Mouse (Mus musculus) neural tube, embryonic 11.5 days (tissue): ENCODE data around the gene Rhebl1. TPM values are rescaled to one million over a fixed set of nuclear protein-coding genes. Genes with fewer than 3 reads are reported as not detected.

ENCODE experiments used
- ATAC-seq: fragments of 200-750 bp; cut with Nextera tagmentation; 2 replicates; pipeline ENCODE4 v1.8.0; 2017; ENCODE audit warnings: moderate number of reproducible peaks, mild to moderate bottlenecking, moderate TSS enrichment, moderate library complexity; ENCODE audit not compliant: insufficient read depth, low FRiP score, low TSS enrichment
- DNase-seq: peaks from one replicate; pipeline ENCODE4 v3.0.0-alpha.2; 2015; ENCODE audit warnings: low spot score
- H3K27ac ChIP-seq: fragments of 300-500 bp; sonication (generic); 2 replicates; pipeline ENCODE4 v1.5.1; 2014; ENCODE audit warnings: low read depth, mild to moderate bottlenecking, low read length
- H3K27me3 ChIP-seq: fragments of 300-500 bp; sonication (generic); 2 replicates; pipeline ENCODE4 v1.6.1; 2014; ENCODE audit warnings: mild to moderate bottlenecking, low read length, mixed read lengths; ENCODE audit not compliant: control insufficient read depth, insufficient read depth
- H3K36me3 ChIP-seq: fragments of 300-500 bp; sonication (generic); 2 replicates; pipeline ENCODE4 v1.6.1; 2014; ENCODE audit warnings: mild to moderate bottlenecking, low read length, moderate library complexity, mixed read lengths; ENCODE audit not compliant: control insufficient read depth, insufficient read depth
- H3K4me1 ChIP-seq: fragments of 300-500 bp; sonication (generic); 2 replicates; pipeline ENCODE4 v1.6.1; 2014; ENCODE audit warnings: low read length, mixed read lengths; ENCODE audit not compliant: control insufficient read depth, insufficient read depth
- H3K4me2 ChIP-seq: fragments of 300-500 bp; sonication (generic); 2 replicates; pipeline ENCODE4 v1.6.1; 2014; ENCODE audit warnings: low read depth, mild to moderate bottlenecking, moderate library complexity
- H3K4me3 ChIP-seq: fragments of 300-500 bp; sonication (generic); 2 replicates; pipeline ENCODE4 v1.5.1; 2014; ENCODE audit warnings: low read depth, low read length
- H3K9ac ChIP-seq: fragments of 300-500 bp; sonication (generic); 2 replicates; pipeline ENCODE4 v1.6.1; 2014; ENCODE audit warnings: mild to moderate bottlenecking, low read length
- H3K9me3 ChIP-seq: fragments of 300-500 bp; sonication (generic); 2 replicates; pipeline ENCODE4 v1.6.1; 2016; ENCODE audit warnings: low read length; ENCODE audit not compliant: control insufficient read depth
- WGBS: fragments of 180-500 bp; shearing (Covaris S2); extraction: QIAGEN DNeasy Blood & Tissue Kit; methylation state at CpG from one replicate; pipeline ENCODE4 v1.1.7; 2014; 5-methylcytosine and 5-hydroxymethylcytosine counted together
- polyA plus RNA-seq: library from polyadenylated mRNA; unstranded; fragments of >200 nt; fragmentation: Nextera tagmentation; extraction: Ambion mirVana; gene quantifications from 2 replicates; pipeline ENCODE4 v1.2.1, GENCODE M21; 2014

Gene Rhebl1
- polyA plus RNA-seq, 1 experiment from 2014 or later, result 19.8 TPM

GRCm38 (mm10) chr15:98930998-98931397, 36.7 kb upstream of the Rhebl1 start:
- H3K9ac ChIP-seq, result no peak overlapping the region
- H3K4me2 ChIP-seq, result no peak overlapping the region
- no peak for DNase-seq
- no peaks in the 10 kb centered on the region for H3K36me3 ChIP-seq
- no peaks in the 10 kb centered on the region for H3K9me3 ChIP-seq
- peaks cover 9% of the 10 kb centered on the region for H3K4me1 ChIP-seq
- H3K4me3 ChIP-seq, result no peak overlapping the region
- H3K27ac ChIP-seq, result no peak overlapping the region
- H3K27me3 ChIP-seq, result no peaks in the 10 kb centered on the region
- no peak for ATAC-seq
- 83% methylated on average over 3 of the region's 3 CpGs for WGBS

GRCm38 (mm10) chr15:98930017-98930734, 35.8 kb upstream of the Rhebl1 start:
- Histone ChIP-seq H3K27me3 (no peaks in the 10 kb centered on the region), H3K27ac (0 out of 2 replicates have a peak overlapping the region, but pooled peaks have one; percentile 20), H3K4me3 (no peak overlapping the region), H3K9ac (no peak overlapping the region), H3K4me2 (no peak overlapping the region), H3K4me1 (peaks cover 4% of the 10 kb centered on the region; the same call in 1 of the 2 replicates), H3K9me3 (no peaks in the 10 kb centered on the region), H3K36me3 (no peaks in the 10 kb centered on the region)
- DNase-seq (no peak), ATAC-seq (no peak)
- WGBS, result 63% methylated on average over 8 of the region's 8 CpGs

- Histone ChIP-seq H3K9me3 (no peaks in the 10 kb centered on the region), H3K4me3 (no peak overlapping the region), H3K36me3 (no peaks in the 10 kb centered on the region), H3K27ac (no peak overlapping the region), H3K4me2 (no peak overlapping the region), H3K4me1 (peaks cover 3% of the 10 kb centered on the region; the same call in 1 of the 2 replicates), H3K27me3 (no peaks in the 10 kb centered on the region), H3K9ac (no peak overlapping the region)
- DNase-seq, result peak; percentile 77
- ATAC-seq, result no peak
- 18% methylated on average over 13 of the region's 13 CpGs for WGBS
These were observed 34.4 kb upstream of the Rhebl1 start for GRCm38 (mm10) chr15:98928598-98929240.

- H3K27ac ChIP-seq, result no peak overlapping the region
- H3K4me3 ChIP-seq, result no peak overlapping the region
- no peaks in the 10 kb centered on the region for H3K9me3 ChIP-seq
- WGBS, result 79% methylated on average over 5 of the region's 5 CpGs
- DNase-seq, result no peak
- H3K4me2 ChIP-seq, result no peak overlapping the region
- no peaks in the 10 kb centered on the region for H3K27me3 ChIP-seq
- ATAC-seq, result no peak
- H3K4me1 ChIP-seq, result no peaks in the 10 kb centered on the region
- H3K36me3 ChIP-seq, result no peaks in the 10 kb centered on the region
- no peak overlapping the region for H3K9ac ChIP-seq
These were observed 33.2 kb upstream of the Rhebl1 start for GRCm38 (mm10) chr15:98927566-98927965.

GRCm38 (mm10) chr15:98924682-98925081, 30.3 kb upstream of the Rhebl1 start:
- no peak overlapping the region for H3K4me2 ChIP-seq
- WGBS, result 73% methylated on average over 3 of the region's 3 CpGs
- H3K4me3 ChIP-seq, result no peak overlapping the region
- H3K9ac ChIP-seq, result no peak overlapping the region
- no peaks in the 10 kb centered on the region for H3K9me3 ChIP-seq
- no peaks in the 10 kb centered on the region for H3K36me3 ChIP-seq
- no peak overlapping the region for H3K27ac ChIP-seq
- no peaks in the 10 kb centered on the region for H3K4me1 ChIP-seq
- ATAC-seq (no peak), DNase-seq (no peak)
- H3K27me3 ChIP-seq, result no peaks in the 10 kb centered on the region

GRCm38 (mm10) chr15:98923031-98923537, 28.7 kb upstream of the Rhebl1 start:
- WGBS, result 87% methylated on average over 2 of the region's 2 CpGs
- no peak overlapping the region for H3K4me3 ChIP-seq
- H3K9me3 ChIP-seq, result no peaks in the 10 kb centered on the region
- no peak for ATAC-seq
- H3K36me3 ChIP-seq, result no peaks in the 10 kb centered on the region
- H3K4me2 ChIP-seq, result no peak overlapping the region
- H3K27me3 ChIP-seq, result no peaks in the 10 kb centered on the region
- H3K9ac ChIP-seq, result no peak overlapping the region
- H3K4me1 ChIP-seq, result no peaks in the 10 kb centered on the region
- no peak for DNase-seq
- no peak overlapping the region for H3K27ac ChIP-seq

GRCm38 (mm10) chr15:98922581-98922980, 28.2 kb upstream of the Rhebl1 start:
- H3K27me3 ChIP-seq, result no peaks in the 10 kb centered on the region
- 73% methylated on average over 3 of the region's 3 CpGs for WGBS
- ATAC-seq, result no peak

GRCm38 (mm10) chr15:98921510-98921909, 27.2 kb upstream of the Rhebl1 start:
- WGBS, result 80% methylated on average over 5 of the region's 5 CpGs

More at GRCm38 (mm10) chr15:98922581-98922980, 28.2 kb upstream of the Rhebl1 start:
- no peak overlapping the region for H3K9ac ChIP-seq
- no peaks in the 10 kb centered on the region for H3K9me3 ChIP-seq
- no peaks in the 10 kb centered on the region for H3K4me1 ChIP-seq
- no peaks in the 10 kb centered on the region for H3K36me3 ChIP-seq
- DNase-seq, result no peak
- no peak overlapping the region for H3K4me3 ChIP-seq
- H3K27ac ChIP-seq, result no peak overlapping the region
- no peak overlapping the region for H3K4me2 ChIP-seq

More at GRCm38 (mm10) chr15:98921510-98921909, 27.2 kb upstream of the Rhebl1 start:
- no peak overlapping the region for H3K27ac ChIP-seq
- no peak overlapping the region for H3K4me3 ChIP-seq
- H3K9me3 ChIP-seq, result no peaks in the 10 kb centered on the region
- no peaks in the 10 kb centered on the region for H3K36me3 ChIP-seq
- ATAC-seq (no peak), DNase-seq (no peak)
- no peaks in the 10 kb centered on the region for H3K27me3 ChIP-seq
- no peaks in the 10 kb centered on the region for H3K4me1 ChIP-seq
- H3K9ac ChIP-seq, result no peak overlapping the region
- no peak overlapping the region for H3K4me2 ChIP-seq
